Mouse (Mus musculus) heart, postnatal 0 days (tissue): ENCODE measurements around the gene Smoc2. TPM values are rescaled to one million over a fixed set of nuclear protein-coding genes. Genes with fewer than 3 reads are reported as not detected.

ENCODE experiments used
- ATAC-seq: fragments of 200-750 bp; cut with Nextera tagmentation; 2 replicates; pipeline ENCODE4 v1.8.0; 2017; ENCODE audit warnings: low read depth, moderate number of reproducible peaks, moderate library complexity; ENCODE audit not compliant: insufficient read depth
- DNase-seq: peaks from one replicate; pipeline ENCODE4 v3.0.0-alpha.2; 2016; ENCODE audit warnings: low spot score
- H3K27ac ChIP-seq: fragments of 300-500 bp; sonication (generic); 2 replicates; pipeline ENCODE4 v1.5.1; 2014; ENCODE audit warnings: low read depth, mild to moderate bottlenecking
- H3K27me3 ChIP-seq: fragments of 300-500 bp; sonication (generic); 2 replicates; pipeline ENCODE4 v1.6.1; 2014; ENCODE audit warnings: low read length, mixed read lengths; ENCODE audit not compliant: control insufficient read depth, insufficient read depth
- H3K36me3 ChIP-seq: fragments of 300-500 bp; sonication (generic); replicated peaks from 2 replicates; pipeline ENCODE4 v1.6.1; 2014; ENCODE audit warnings: low read length, mixed read lengths; ENCODE audit not compliant: control insufficient read depth, insufficient read depth
- H3K4me1 ChIP-seq: fragments of 300-500 bp; sonication (generic); 2 replicates; pipeline ENCODE4 v1.6.1; 2014; ENCODE audit warnings: antibody characterized with exemption; ENCODE audit not compliant: control insufficient read depth, insufficient read depth
- H3K4me2 ChIP-seq: fragments of 300-500 bp; sonication (generic); 2 replicates; pipeline ENCODE4 v1.6.1; 2014; ENCODE audit warnings: low read depth, mild to moderate bottlenecking, low read length, moderate library complexity
- H3K4me3 ChIP-seq: fragments of 300-500 bp; sonication (generic); 2 replicates; pipeline ENCODE4 v1.5.1; 2014; ENCODE audit warnings: low read depth, low read length
- H3K9ac ChIP-seq: fragments of 300-500 bp; sonication (generic); replicated peaks from 2 replicates; pipeline ENCODE4 v1.6.1; 2014; ENCODE audit warnings: low read depth, low read length, mixed read lengths
- H3K9me3 ChIP-seq: fragments of 300-500 bp; sonication (generic); replicated peaks from 2 replicates; pipeline ENCODE4 v1.6.1; 2016; ENCODE audit warnings: low read length; ENCODE audit not compliant: control insufficient read depth
- CTCF ChIP-seq: IDR thresholded peaks from 2 replicates; pipeline ENCODE4 v1.5.1; 2016; ENCODE audit warnings: antibody characterized with exemption, control low read depth, low read depth
- EP300 ChIP-seq: IDR thresholded peaks from 2 replicates; pipeline ENCODE4 v1.6.1; 2016; ENCODE audit warnings: antibody characterized with exemption, low read depth
- WGBS: fragments of 180-500 bp; shearing (Covaris S2); extraction: QIAGEN DNeasy Blood & Tissue Kit; methylation state at CpG from one replicate; pipeline ENCODE4 v1.1.7; 2014; 5-methylcytosine and 5-hydroxymethylcytosine counted together
- polyA plus RNA-seq: library from polyadenylated mRNA; unstranded; fragments of >200 nt; fragmentation: Nextera tagmentation; extraction: Ambion mirVana; gene quantifications from 2 replicates; pipeline ENCODE4 v1.2.1, GENCODE M21; 2015
- total RNA-seq: library from RNA; depleted of rRNA; stranded (reverse); fragments of >200 nt; gene quantifications from 2 replicates; pipeline ENCODE4 v1.2.3, GENCODE M21; 2014; ENCODE audit warnings: low replicate concordance

The Smoc2 gene
- total and polyA plus RNA-seq, 2 experiments from 2014 or later: 22.0 to 24.7 TPM

DNA sequence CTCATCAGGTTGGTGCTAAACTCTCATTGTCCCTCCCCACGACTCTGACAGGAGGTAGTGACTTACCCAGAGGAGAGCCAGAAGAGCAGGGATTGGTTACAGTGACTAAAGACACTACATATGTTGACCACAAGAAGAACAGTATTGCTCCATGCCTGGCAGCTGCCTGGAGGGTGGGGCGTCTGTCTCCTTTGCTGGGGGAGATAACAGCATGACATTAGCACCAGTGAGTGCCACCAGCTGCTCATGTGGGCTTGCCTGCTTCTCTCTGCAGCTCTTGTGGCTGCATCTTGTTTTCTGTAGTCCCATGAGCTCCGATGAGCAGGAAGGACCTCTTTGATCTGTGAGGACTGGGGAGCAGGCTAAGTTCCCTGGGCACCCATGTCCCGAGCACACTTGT lies 29.7 kb upstream of the Smoc2 start:
- no peak overlapping the region for H3K27ac ChIP-seq
- no peaks in the 10 kb centered on the region for H3K9me3 ChIP-seq
- H3K36me3 ChIP-seq: no peaks in the 10 kb centered on the region
- no peaks in the 10 kb centered on the region for H3K27me3 ChIP-seq
- ATAC-seq (no peak; the same call in 1 of the 2 replicates), DNase-seq (no peak)
- H3K9ac ChIP-seq: no peak overlapping the region
- TF ChIP-seq EP300 (no peak), CTCF (no peak)
- H3K4me3 ChIP-seq: no peak overlapping the region
- H3K4me1 ChIP-seq: no peaks in the 10 kb centered on the region
- H3K4me2 ChIP-seq: no peak overlapping the region
- 25% methylated on average over 4 of the region's 4 CpGs for WGBS

DNA sequence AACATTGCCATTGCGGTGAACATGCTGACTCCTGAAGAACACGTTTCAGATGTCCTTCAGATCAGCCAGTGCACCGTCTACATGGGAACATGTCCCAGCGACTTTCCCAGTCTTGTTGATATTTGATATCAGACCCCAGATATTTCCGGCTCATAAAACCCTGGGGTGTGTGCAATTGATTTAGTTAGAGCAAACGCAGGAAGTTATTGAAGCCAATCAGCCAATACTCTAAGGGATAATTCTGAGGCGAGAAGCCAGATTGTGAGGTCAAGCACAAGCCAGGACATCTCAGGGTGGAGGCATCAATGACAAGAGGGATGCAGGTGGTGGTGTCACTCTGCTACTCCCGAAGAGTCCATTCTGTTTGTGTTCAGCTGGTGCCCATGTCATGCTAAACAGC lies 28.9 kb upstream of the Smoc2 start:
- no peak for DNase-seq
- no peaks in the 10 kb centered on the region for H3K9me3 ChIP-seq
- ATAC-seq: no peak
- H3K4me1 ChIP-seq: no peaks in the 10 kb centered on the region
- no peaks in the 10 kb centered on the region for H3K27me3 ChIP-seq
- no peak overlapping the region for H3K9ac ChIP-seq
- H3K4me3 ChIP-seq: no peak overlapping the region
- no peaks in the 10 kb centered on the region for H3K36me3 ChIP-seq
- H3K27ac ChIP-seq: no peak overlapping the region
- H3K4me2 ChIP-seq: no peak overlapping the region
- WGBS: 62% methylated on average over 8 of the region's 8 CpGs
- TF ChIP-seq CTCF: no peak
- no peak for TF ChIP-seq EP300

DNA sequence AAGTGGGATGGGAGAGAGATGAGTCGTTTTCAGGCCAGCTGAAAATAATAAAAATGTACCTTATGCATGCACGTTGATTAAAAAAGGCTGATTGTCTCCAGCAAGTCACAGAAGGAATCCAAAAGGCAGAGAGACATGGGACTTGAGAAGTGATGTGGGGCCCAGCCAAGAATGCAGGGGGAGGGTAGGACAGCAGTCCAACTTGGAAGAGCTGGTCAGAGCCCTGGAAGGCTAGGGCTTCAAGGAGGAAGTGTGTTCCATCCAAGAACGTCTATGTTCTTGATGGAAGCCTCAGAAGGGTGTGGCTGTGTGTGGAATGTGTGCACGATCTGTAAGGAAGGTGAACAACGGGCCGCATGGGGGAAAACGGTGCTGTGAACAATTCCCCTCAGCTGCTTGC lies 26.9 kb upstream of the Smoc2 start:
- TF ChIP-seq EP300: no peak
- TF ChIP-seq CTCF: no peak

GRCm38 (mm10) chr17:14254616-14255015 lies 24.7 kb upstream of the Smoc2 start:
- Histone ChIP-seq H3K27me3 (no peaks in the 10 kb centered on the region), H3K36me3 (no peaks in the 10 kb centered on the region), H3K4me2 (no peak overlapping the region), H3K9me3 (no peaks in the 10 kb centered on the region), H3K9ac (no peak overlapping the region), H3K27ac (no peak overlapping the region), H3K4me1 (no peaks in the 10 kb centered on the region), H3K4me3 (no peak overlapping the region)
- TF ChIP-seq EP300 (no peak), CTCF (no peak)
- WGBS: 53% methylated on average over 5 of the region's 5 CpGs
- DNase-seq (no peak), ATAC-seq (no peak)

More for the DNA sequence above, 26.9 kb upstream of the Smoc2 start:
- ATAC-seq (no peak), DNase-seq (no peak)
- WGBS: 57% methylated on average over 7 of the region's 7 CpGs
- H3K4me3 ChIP-seq: no peak overlapping the region
- no peak overlapping the region for H3K4me2 ChIP-seq
- no peaks in the 10 kb centered on the region for H3K36me3 ChIP-seq
- H3K27me3 ChIP-seq: no peaks in the 10 kb centered on the region
- no peak overlapping the region for H3K27ac ChIP-seq
- no peaks in the 10 kb centered on the region for H3K9me3 ChIP-seq
- H3K9ac ChIP-seq: no peak overlapping the region
- H3K4me1 ChIP-seq: no peaks in the 10 kb centered on the region

DNA sequence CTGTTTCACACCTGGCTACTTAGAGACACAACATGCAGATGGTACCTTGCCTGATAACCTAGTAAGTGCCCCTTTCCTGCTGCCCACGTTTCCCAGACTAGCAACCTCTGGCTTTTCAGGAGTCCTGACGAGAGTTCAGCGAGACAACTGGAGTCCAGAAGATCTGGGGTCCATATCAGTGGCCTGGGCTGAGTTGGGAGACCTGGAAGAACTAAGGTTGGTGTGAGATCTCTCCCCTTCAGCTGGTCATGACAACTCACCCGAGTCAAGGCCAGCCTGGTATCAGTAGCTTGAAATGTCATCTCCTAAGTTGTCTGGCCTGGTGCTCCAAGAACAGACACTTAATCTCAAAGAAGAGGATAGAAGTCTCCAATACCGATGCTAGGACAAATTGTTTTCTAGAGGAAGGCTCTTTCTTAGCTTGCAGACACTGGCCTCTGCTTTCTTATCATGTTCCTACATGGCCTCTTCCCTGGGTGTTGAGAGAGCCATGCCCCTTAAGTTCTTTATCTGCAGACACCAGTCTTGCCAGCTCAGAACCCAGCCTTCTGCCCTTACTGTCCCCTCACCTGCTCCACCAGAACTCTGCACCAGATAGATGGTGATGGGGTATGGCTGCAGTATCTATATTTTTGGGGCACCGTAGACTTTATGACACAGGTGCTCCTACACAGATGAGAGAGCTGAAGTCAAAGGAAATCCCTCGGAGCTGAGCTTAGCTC lies 21.3 kb upstream of the Smoc2 start:
- Histone ChIP-seq H3K9me3 (no peaks in the 10 kb centered on the region), H3K27me3 (no peaks in the 10 kb centered on the region), H3K36me3 (no peaks in the 10 kb centered on the region), H3K4me2 (no peak overlapping the region), H3K9ac (no peak overlapping the region), H3K4me3 (no peak overlapping the region), H3K27ac (no peak overlapping the region), H3K4me1 (no peaks in the 10 kb centered on the region)
- 56% methylated on average over 7 of the region's 7 CpGs for WGBS
- no peak for ATAC-seq
- TF ChIP-seq EP300 (no peak), CTCF (no peak)
- no peak for DNase-seq

DNA sequence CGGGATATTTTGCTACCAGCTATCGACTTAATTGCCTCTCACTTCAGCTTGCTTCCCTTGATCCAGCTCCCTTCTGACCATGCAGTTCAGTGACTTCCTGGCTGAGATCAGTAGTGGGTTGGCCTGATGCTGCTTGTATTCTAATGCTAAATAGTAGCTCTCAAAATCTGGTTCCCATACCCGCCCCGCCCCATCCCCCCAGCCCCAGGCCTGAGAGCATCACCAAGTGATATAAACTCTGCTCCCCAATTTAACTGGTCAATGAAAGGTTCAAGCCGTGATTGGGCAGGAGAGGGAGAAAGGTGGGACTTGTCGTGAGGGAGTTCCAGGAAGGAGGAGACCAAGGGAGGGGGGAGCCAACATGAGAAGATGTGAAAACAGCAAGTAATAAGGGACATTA lies 20.4 kb upstream of the Smoc2 start:
- Histone ChIP-seq H3K4me2 (no peak overlapping the region), H3K9ac (no peak overlapping the region), H3K4me3 (no peak overlapping the region), H3K27me3 (no peaks in the 10 kb centered on the region), H3K27ac (no peak overlapping the region), H3K4me1 (peaks cover 3% of the 10 kb centered on the region; the same call in 1 of the 2 replicates), H3K36me3 (no peaks in the 10 kb centered on the region), H3K9me3 (no peaks in the 10 kb centered on the region)
- TF ChIP-seq CTCF (no peak), EP300 (no peak)
- ATAC-seq: no peak
- WGBS: 54% methylated on average over 6 of the region's 6 CpGs
- no peak for DNase-seq
